Mouse (Mus musculus): ENCODE measurements at regions not wholly inside any gene's neighbourhood (a gene's known extent, or its start where the extent isn't known, plus 50 kb on each side); places are given as distances from the start of the nearest gene placed in this dataset.
"Not testable (repeated sequence)": the region's sequence is repeated elsewhere in the genome, so short reads cannot be mapped to it uniquely, and the experiment has no call there.

DNA sequence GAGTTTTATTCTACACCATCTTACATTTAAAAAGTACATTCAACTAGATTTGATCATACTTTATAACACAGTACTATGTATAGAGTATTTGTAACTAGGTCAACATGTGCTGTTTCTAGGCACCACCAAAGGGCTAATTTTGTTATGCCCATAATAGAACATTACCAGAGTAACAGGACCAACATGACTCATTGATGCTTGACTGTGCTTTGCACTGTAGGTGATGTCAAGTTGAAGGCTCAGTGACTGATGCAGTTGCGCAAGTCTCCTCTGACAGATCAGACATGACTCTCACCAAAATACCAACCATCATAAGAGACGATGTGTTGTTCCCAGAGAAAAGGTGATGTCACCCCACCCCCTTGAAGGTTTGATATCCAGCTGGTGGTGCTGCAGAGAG lies 108.5 kb downstream of the Mrpl39 start:
- DNase-seq (ENCODE audit: low read depth): peak; percentile 24

DNA sequence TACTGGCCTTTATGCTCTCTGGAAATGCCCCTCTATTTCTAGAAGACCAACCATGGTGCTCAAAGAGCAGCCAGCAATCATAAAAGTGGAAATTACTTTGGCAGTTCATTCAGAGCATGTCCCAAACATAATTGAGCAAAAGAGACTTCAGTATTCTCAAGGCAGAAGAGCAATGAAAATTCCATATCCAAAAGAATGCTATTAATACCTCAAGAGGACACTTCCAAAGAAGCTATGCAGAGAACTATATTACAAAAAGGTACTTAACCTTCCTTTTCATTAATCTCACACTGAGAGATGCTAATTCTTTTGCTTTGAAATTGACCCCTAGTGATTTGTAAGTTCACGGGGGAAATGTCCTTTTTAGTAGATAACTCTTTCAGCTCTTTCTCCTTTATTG lies 105.7 kb downstream of the Mrpl39 start:
- no peak for DNase-seq (ENCODE audit: low read depth)

DNA sequence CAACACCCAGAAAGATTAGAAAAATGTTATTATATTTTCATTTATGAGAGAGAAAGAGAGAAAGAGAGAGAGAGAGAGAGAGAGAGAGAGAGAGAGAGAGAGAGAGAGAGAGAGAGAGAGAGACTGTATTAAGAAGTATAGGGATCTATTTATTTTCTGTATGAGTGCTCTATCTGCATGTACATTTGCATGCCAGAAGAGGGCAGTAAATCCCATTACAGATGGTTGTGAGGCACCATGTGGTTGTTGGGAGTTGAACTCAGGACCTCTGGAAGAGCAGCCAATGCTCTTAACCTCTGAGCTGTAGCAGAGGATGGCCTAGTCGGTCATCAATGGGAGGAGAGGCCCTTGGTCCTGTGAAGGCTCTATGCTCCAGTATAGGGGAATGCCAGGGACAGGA lies 91.1 kb downstream of the Mrpl39 start:
- not testable (repeated sequence) for DNase-seq (ENCODE audit: low read depth)

GRCm38 (mm10) chr16:84646172-84646684 lies 89.3 kb downstream of the Mrpl39 start:
- DNase-seq (ENCODE audit: low read depth): no peak

GRCm38 (mm10) chr16:84650646-84651045 lies 84.9 kb downstream of the Mrpl39 start:
- no peak for DNase-seq (ENCODE audit: low read depth)

DNA sequence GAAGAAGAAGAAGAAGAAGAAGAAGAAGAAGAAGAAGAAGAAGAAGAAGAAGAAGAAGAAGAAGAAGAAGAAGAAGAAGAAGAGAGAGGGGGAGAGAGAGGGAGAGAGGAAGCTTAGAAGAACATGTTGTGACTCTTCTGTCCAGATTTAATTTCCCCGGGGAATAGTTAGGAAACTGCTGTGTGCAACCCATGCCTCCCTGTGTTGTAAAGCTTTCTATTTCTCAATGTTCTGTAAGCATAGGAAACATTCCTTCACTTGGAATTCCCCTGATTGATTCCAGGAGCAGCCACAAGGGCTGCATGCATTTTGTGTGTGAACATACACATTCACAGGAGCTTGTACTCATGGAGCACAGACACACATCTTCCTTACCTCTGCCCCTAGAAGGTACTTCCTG lies 81.7 kb downstream of the Mrpl39 start:
- no peak for DNase-seq (ENCODE audit: low read depth)

DNA sequence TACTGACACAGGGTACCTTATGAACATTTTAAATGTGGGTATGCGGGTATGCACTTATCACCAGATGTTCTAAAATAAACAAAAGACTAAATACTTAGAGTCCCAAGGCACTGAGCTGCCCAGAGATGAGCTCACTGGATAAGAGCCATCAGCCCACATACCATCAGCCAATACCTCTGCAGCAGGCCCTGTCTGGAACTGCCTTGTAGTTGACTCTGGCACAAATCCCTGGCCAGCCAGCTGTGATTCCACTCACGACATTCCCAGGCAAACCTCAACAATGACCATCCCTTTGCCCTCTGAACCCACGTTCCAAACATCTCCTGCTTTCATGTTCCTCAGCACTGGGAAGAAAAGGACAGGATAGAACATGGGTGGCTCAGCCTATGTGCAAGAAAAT lies 73.7 kb downstream of the Mrpl39 start:
- peak; percentile 25 for DNase-seq (ENCODE audit: low read depth)

- DNase-seq (ENCODE audit: low read depth): peak; percentile 51
Measured at GRCm38 (mm10) chr16:84663581-84663980, 72.0 kb downstream of the Mrpl39 start.
